Mouse (Mus musculus): ENCODE results near the gene Akain1. TPM values are rescaled to one million over a fixed set of nuclear protein-coding genes. Genes with fewer than 3 reads are reported as not detected.

The Akain1 gene
- polyA plus RNA-seq, 1 experiment from 2014 or later: 3.3 TPM

DNA sequence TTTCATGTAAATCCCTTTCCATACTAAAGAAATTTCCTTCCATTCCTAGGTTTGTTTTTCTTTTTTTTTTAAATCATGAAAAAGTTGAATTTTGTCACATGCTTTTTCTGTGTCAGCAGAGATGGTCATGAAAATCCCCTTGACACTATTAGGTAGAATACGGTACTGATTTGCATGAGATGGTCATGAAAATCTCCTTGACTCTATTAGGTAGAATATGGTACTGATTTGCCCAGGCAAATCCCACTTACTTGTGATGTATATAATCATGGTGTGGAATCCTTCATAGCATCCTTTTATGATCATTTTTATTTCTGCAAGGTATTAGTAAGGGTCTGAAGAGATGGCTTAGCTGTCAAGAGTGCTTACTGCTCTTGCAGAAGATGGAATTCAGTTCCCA is 17.5 kb upstream of the Akain1 start:
- Histone ChIP-seq H3K9me3 (ENCODE audit: control insufficient read depth, low read length) (no peaks in the 10 kb centered on the region), H3K4me2 (ENCODE audit: low read depth, low read length) (no peak overlapping the region), H3K27ac (ENCODE audit: low read depth, low read length) (no peak overlapping the region), H3K36me3 (ENCODE audit: control insufficient read depth, insufficient read depth, low read length) (no peaks in the 10 kb centered on the region), H3K9ac (replicated peaks; ENCODE audit: low read depth, low read length) (no peak overlapping the region), H3K27me3 (ENCODE audit: control insufficient read depth, insufficient read depth, low read length) (0 out of 2 replicates have a peak, but pooled peaks cover 2% of the 10 kb centered on the region), H3K4me3 (ENCODE audit: low read depth, low read length) (no peak overlapping the region), H3K4me1 (ENCODE audit: control insufficient read depth, insufficient read depth, low read length) (peaks cover 4% of the 10 kb centered on the region; the same call in 1 of the 2 replicates)
- no peak for ATAC-seq (ENCODE audit: low read depth)
- WGBS: 8% methylated on average over 1 of the region's 1 CpGs

DNA sequence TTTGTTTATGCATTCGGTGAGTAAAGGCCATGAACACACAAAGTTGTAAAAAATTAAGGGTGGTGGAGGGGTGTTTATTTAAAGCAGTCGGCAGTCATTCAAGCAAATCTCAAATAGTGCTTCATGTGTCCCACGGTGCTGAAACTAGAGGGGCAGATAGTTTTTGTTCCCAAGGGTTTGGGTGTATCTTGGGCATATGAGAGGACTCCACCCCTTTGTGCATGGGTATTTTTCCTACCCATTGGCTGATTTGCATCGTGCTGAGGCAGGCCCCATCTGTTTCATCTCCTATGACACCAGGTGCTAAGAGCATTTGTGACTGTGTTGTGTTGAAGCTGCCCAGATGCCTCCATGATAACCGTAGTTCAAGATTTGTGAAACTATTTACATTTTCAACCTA is 1.3 kb upstream of the Akain1 start:
- ATAC-seq (ENCODE audit: low read depth): no peak
- Histone ChIP-seq H3K4me3 (ENCODE audit: low read depth, low read length) (no peak overlapping the region), H3K36me3 (ENCODE audit: control insufficient read depth, insufficient read depth, low read length) (no peaks in the 10 kb centered on the region), H3K4me2 (ENCODE audit: low read depth, low read length) (no peak overlapping the region), H3K4me1 (ENCODE audit: control insufficient read depth, insufficient read depth, low read length) (no peaks in the 10 kb centered on the region), H3K27ac (ENCODE audit: low read depth, low read length) (no peak overlapping the region), H3K9me3 (ENCODE audit: control insufficient read depth, low read length) (no peaks in the 10 kb centered on the region), H3K9ac (replicated peaks; ENCODE audit: low read depth, low read length) (no peak overlapping the region), H3K27me3 (ENCODE audit: control insufficient read depth, insufficient read depth, low read length) (peaks cover 16% of the 10 kb centered on the region; the same call in 1 of the 2 replicates)
- WGBS: 69% methylated on average over 5 of the region's 5 CpGs

DNA sequence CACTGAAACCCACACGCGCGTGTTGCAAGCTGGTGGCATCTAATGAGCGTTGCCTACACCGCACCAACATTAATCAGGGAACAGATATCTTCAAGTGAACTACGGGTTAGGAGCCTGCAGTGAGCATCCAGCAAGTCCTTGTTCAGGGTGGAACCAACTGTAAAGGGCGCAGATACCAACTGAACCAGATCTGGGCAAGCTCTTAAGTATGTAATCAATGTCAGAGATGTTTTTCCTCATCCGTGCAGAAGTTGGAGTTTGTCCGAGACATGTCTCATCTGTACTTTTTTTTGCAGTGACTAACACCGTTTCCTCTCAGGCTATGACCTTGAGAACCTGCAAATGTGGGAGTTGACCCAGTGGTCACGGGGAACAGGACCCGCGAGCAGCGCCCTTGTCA is 640 bp upstream of the Akain1 start:
- Histone ChIP-seq H3K9me3 (ENCODE audit: control insufficient read depth, low read length) (no peaks in the 10 kb centered on the region), H3K9ac (replicated peaks; ENCODE audit: low read depth, low read length) (peak overlapping the region; percentile 50; the same call in 1 of the 2 replicates), H3K27me3 (ENCODE audit: control insufficient read depth, insufficient read depth, low read length) (peaks cover 16% of the 10 kb centered on the region; the same call in 1 of the 2 replicates), H3K4me3 (ENCODE audit: low read depth, low read length) (peak overlapping the region; percentile 51), H3K4me1 (ENCODE audit: control insufficient read depth, insufficient read depth, low read length) (no peaks in the 10 kb centered on the region), H3K36me3 (ENCODE audit: control insufficient read depth, insufficient read depth, low read length) (no peaks in the 10 kb centered on the region), H3K4me2 (ENCODE audit: low read depth, low read length) (peak overlapping the region; percentile 82), H3K27ac (ENCODE audit: low read depth, low read length) (no peak overlapping the region)
- peak; percentile 12; the same call in 1 of the 2 replicates for ATAC-seq (ENCODE audit: low read depth)
- WGBS: 36% methylated on average over 14 of the region's 14 CpGs

DNA sequence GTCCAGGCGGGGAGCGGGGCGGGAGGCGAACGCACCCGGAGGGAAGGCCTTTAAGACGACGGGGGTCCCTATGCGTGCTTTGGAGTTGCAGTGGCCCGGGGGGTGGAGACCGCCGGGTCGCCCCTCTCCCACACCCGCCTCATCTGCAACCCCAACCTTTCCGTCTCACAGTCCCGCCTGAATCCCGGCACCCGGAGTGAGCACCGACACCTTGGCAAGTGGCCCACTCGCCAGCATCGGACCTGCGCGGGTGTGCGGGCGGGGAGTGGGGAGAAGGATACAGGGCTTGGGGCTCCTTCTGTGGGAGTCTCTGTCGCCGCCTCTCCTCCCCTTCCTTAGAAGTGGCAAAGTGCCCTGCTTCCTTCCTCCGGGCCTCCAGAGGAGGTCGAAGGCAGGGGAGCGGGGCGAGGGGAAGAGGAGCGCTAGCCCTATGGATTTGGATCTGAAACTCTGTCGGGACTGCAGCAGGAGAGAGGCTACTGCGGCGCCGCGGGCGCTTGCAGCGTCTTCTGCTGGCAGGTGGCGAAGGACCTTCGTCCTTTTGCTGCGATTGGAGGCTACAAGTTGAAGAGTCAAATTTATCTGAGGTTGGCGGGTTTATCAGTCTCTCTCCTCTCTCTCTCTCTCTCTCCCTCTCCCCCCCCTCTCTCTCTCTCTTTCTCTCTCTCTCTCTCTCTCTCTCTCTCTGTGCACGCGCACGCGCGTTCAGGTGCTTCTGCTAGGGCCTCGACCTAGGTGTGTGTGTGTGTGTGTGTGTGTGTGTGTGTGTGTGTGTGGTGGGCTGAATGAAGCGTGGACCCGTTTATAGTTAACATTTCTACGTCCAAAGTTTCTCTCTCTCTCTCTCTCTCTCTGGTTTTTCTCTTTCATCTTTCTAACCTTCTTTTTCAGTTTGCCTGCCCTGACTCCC is 700 bp downstream of the Akain1 start:
- Histone ChIP-seq H3K27ac (ENCODE audit: low read depth, low read length) (no peak overlapping the region), H3K27me3 (ENCODE audit: control insufficient read depth, insufficient read depth, low read length) (peaks cover 16% of the 10 kb centered on the region; the same call in 1 of the 2 replicates), H3K4me1 (ENCODE audit: control insufficient read depth, insufficient read depth, low read length) (no peaks in the 10 kb centered on the region), H3K36me3 (ENCODE audit: control insufficient read depth, insufficient read depth, low read length) (no peaks in the 10 kb centered on the region), H3K9ac (replicated peaks; ENCODE audit: low read depth, low read length) (peak overlapping the region; percentile 50), H3K4me2 (ENCODE audit: low read depth, low read length) (peak overlapping the region; percentile 82), H3K9me3 (ENCODE audit: control insufficient read depth, low read length) (no peaks in the 10 kb centered on the region), H3K4me3 (ENCODE audit: low read depth, low read length) (peak overlapping the region; percentile 51)
- ATAC-seq (ENCODE audit: low read depth): peak; percentile 68
- WGBS: under 1% methylated on average over 44 of the region's 52 CpGs

DNA sequence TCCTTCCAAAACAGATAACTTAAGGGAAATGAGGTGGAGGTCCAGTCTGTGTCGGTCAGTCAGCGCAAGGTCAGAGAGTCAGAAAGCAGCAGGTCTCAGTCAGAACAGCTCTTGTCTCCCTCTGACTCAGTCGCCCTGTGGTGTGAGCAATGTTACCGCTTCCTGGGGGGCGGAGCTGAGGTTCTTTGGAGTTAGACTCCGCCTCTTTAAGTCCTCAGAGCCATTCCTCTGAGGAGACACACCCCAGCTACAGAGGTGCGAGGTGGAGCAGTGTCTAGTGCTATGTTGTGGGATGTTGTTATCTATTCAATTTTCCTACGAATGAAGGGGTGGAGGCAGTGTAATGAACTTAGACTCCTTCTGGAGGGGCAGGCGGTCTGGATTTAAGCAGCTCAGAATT is 1.9 kb downstream of the Akain1 start:
- H3K4me2 ChIP-seq (ENCODE audit: low read depth, low read length): no peak overlapping the region

DNA sequence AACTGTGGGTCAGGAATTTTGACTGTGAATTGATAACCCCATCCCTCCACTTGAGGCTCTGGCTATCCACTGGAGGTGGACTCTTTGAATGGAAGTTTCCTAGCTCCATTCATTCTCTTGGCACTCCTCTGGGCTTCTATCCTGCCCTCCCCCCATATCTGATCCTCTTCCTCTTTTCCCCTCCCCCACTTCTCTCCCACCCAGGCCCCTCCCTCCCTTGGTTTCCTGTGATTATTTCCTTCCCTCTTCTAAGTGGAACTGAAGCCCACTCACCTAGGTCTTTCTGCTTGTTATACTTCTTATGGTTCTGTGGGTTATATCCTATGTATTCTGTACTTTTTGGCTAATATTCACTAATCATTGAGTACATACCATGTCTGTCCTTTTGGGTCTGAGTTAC is 9.6 kb downstream of the Akain1 start:
- no peak overlapping the region for H3K4me3 ChIP-seq (ENCODE audit: low read depth, low read length)
- H3K9me3 ChIP-seq (ENCODE audit: control insufficient read depth, low read length): no peaks in the 10 kb centered on the region
- no peak overlapping the region for H3K4me2 ChIP-seq (ENCODE audit: low read depth, low read length)
- no peak for ATAC-seq (ENCODE audit: low read depth)
- no peaks in the 10 kb centered on the region for H3K36me3 ChIP-seq (ENCODE audit: control insufficient read depth, insufficient read depth, low read length)
- no peaks in the 10 kb centered on the region for H3K4me1 ChIP-seq (ENCODE audit: control insufficient read depth, insufficient read depth, low read length)
- no peak overlapping the region for H3K27ac ChIP-seq (ENCODE audit: low read depth, low read length)
- no peak overlapping the region for H3K9ac ChIP-seq (replicated peaks; ENCODE audit: low read depth, low read length)
- no peaks in the 10 kb centered on the region for H3K27me3 ChIP-seq (ENCODE audit: control insufficient read depth, insufficient read depth, low read length)

More for the DNA sequence above, 1.9 kb downstream of the Akain1 start:
- Histone ChIP-seq H3K4me1 (ENCODE audit: control insufficient read depth, insufficient read depth, low read length) (no peaks in the 10 kb centered on the region), H3K9ac (replicated peaks; ENCODE audit: low read depth, low read length) (no peak overlapping the region), H3K4me3 (ENCODE audit: low read depth, low read length) (no peak overlapping the region), H3K27ac (ENCODE audit: low read depth, low read length) (no peak overlapping the region), H3K9me3 (ENCODE audit: control insufficient read depth, low read length) (no peaks in the 10 kb centered on the region), H3K36me3 (ENCODE audit: control insufficient read depth, insufficient read depth, low read length) (no peaks in the 10 kb centered on the region), H3K27me3 (ENCODE audit: control insufficient read depth, insufficient read depth, low read length) (peaks cover 16% of the 10 kb centered on the region; the same call in 1 of the 2 replicates)
- WGBS: 10% methylated on average over 9 of the region's 9 CpGs
- peak; percentile 18; the same call in 1 of the 2 replicates for ATAC-seq (ENCODE audit: low read depth)

DNA sequence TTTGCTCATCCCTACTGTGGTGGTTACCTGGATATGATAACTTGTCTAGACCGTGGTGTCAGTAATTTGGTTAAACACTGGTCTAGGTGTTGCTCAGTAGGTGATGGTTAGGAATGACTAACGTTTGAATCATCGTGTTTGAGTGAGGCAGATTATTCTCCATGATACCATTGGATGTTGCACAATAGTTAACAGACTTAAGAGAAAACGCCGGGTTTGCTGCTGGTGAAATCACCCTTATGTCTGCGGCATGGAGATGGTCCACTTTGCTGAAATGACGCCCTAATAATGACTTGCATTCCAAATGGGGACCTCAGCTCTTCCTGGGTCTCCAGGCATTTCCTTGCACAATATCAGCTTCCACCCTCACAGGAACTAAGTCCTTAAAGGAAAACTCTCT is 22.6 kb downstream of the Akain1 start:
- Histone ChIP-seq H3K4me3 (ENCODE audit: low read depth, low read length) (no peak overlapping the region), H3K27me3 (ENCODE audit: control insufficient read depth, insufficient read depth, low read length) (no peaks in the 10 kb centered on the region), H3K4me2 (ENCODE audit: low read depth, low read length) (no peak overlapping the region), H3K27ac (ENCODE audit: low read depth, low read length) (no peak overlapping the region), H3K4me1 (ENCODE audit: control insufficient read depth, insufficient read depth, low read length) (no peaks in the 10 kb centered on the region), H3K9ac (replicated peaks; ENCODE audit: low read depth, low read length) (no peak overlapping the region), H3K36me3 (ENCODE audit: control insufficient read depth, insufficient read depth, low read length) (no peaks in the 10 kb centered on the region), H3K9me3 (ENCODE audit: control insufficient read depth, low read length) (no peaks in the 10 kb centered on the region)
- WGBS: 92% methylated on average over 7 of the region's 7 CpGs
- ATAC-seq (ENCODE audit: low read depth): no peak

DNA sequence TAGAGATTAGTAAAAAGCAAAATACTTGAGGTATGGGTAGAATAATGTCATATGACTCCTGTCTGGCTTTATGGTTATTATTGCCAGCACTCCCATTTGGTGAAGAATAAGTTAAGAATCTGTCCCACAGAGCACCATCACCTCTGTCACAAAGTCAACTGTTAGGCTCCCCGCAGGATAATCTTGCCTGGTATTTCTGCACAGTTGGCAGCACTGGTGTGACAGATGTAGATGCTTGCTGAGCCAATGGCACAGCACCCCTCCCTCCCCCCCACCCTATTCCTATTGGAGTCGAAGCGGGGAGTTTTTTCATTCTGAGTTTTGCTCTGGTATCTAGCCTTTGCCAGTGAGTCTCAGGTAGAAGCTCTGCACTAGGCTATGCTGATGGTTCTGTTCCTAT is 23.9 kb downstream of the Akain1 start:
- WGBS: 76% methylated on average over 3 of the region's 3 CpGs
- no peak for ATAC-seq (ENCODE audit: low read depth)
- H3K4me3 ChIP-seq (ENCODE audit: low read depth, low read length): no peak overlapping the region

DNA sequence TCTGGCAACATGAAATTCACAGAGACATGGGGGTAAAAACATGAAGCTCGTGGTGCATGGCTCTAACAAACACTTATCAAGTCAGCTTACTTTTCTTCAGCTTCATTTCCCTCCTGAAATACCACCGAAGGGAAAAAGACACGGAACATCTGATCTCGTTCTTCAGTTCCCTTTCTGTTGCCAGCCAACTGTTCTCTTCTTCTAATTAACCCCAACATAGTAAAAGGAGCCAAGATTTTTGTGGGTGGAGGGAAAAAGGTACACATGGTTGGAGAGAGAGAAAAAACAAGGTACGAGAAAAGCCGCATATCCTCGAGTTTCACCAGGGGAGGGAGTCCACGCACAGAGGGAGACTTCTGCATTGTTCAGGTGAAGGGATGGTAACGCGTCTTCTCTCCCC is 32.0 kb downstream of the Akain1 start:
- Histone ChIP-seq H3K9ac (replicated peaks; ENCODE audit: low read depth, low read length) (no peak overlapping the region), H3K27ac (ENCODE audit: low read depth, low read length) (no peak overlapping the region), H3K4me2 (ENCODE audit: low read depth, low read length) (no peak overlapping the region), H3K4me3 (ENCODE audit: low read depth, low read length) (no peak overlapping the region), H3K36me3 (ENCODE audit: control insufficient read depth, insufficient read depth, low read length) (no peaks in the 10 kb centered on the region), H3K9me3 (ENCODE audit: control insufficient read depth, low read length) (no peaks in the 10 kb centered on the region), H3K4me1 (ENCODE audit: control insufficient read depth, insufficient read depth, low read length) (no peaks in the 10 kb centered on the region), H3K27me3 (ENCODE audit: control insufficient read depth, insufficient read depth, low read length) (no peaks in the 10 kb centered on the region)
- 59% methylated on average over 10 of the region's 10 CpGs for WGBS
- no peak for ATAC-seq (ENCODE audit: low read depth)

More for the DNA sequence above, 23.9 kb downstream of the Akain1 start:
- no peak overlapping the region for H3K9ac ChIP-seq (replicated peaks; ENCODE audit: low read depth, low read length)
- H3K4me2 ChIP-seq (ENCODE audit: low read depth, low read length): no peak overlapping the region
- no peak overlapping the region for H3K27ac ChIP-seq (ENCODE audit: low read depth, low read length)
- no peaks in the 10 kb centered on the region for H3K9me3 ChIP-seq (ENCODE audit: control insufficient read depth, low read length)
- H3K27me3 ChIP-seq (ENCODE audit: control insufficient read depth, insufficient read depth, low read length): no peaks in the 10 kb centered on the region
- H3K4me1 ChIP-seq (ENCODE audit: control insufficient read depth, insufficient read depth, low read length): no peaks in the 10 kb centered on the region
- no peaks in the 10 kb centered on the region for H3K36me3 ChIP-seq (ENCODE audit: control insufficient read depth, insufficient read depth, low read length)

Data from neural tube, embryonic 14.5 days (tissue).